Mouse (Mus musculus) liver, postnatal 0 days (tissue): ENCODE measurements around the gene Ppp4r3a. TPM values are rescaled to one million over a fixed set of nuclear protein-coding genes. Genes with fewer than 3 reads are reported as not detected.

Experiments
- ATAC-seq: fragments of 200-750 bp; cut with Nextera tagmentation; 2 replicates; pipeline ENCODE4 v1.8.0; 2017; ENCODE audit warnings: mild to moderate bottlenecking, moderate library complexity
- DNase-seq: peaks from one replicate; pipeline ENCODE4 v3.0.0-alpha.2; 2016
- H3K27ac ChIP-seq: fragments of 300-500 bp; sonication (generic); 2 replicates; pipeline ENCODE4 v1.5.1; 2014; ENCODE audit warnings: antibody characterized with exemption, moderate library complexity, mild to moderate bottlenecking, low read depth
- H3K27me3 ChIP-seq: fragments of 300-500 bp; sonication (generic); 2 replicates; pipeline ENCODE4 v1.6.1; 2014; ENCODE audit warnings: low read length, control low read depth, mixed read lengths; ENCODE audit not compliant: insufficient read depth
- H3K36me3 ChIP-seq: fragments of 300-500 bp; sonication (generic); replicated peaks from 2 replicates; pipeline ENCODE4 v1.6.1; 2014; ENCODE audit warnings: mild to moderate bottlenecking, control low read depth, low read length, moderate library complexity, mixed read lengths; ENCODE audit not compliant: insufficient read depth
- H3K4me1 ChIP-seq: fragments of 300-500 bp; sonication (generic); 2 replicates; pipeline ENCODE4 v1.6.1; 2014; ENCODE audit warnings: antibody characterized with exemption, mild to moderate bottlenecking, control low read depth; ENCODE audit not compliant: insufficient read depth
- H3K4me2 ChIP-seq: fragments of 300-500 bp; sonication (generic); 2 replicates; pipeline ENCODE4 v1.6.1; 2014; ENCODE audit warnings: low read depth, mild to moderate bottlenecking, low read length, moderate library complexity, mixed read lengths
- H3K4me3 ChIP-seq: fragments of 300-500 bp; sonication (generic); 2 replicates; pipeline ENCODE4 v1.5.1; 2014; ENCODE audit warnings: low read depth, low read length
- H3K9ac ChIP-seq: fragments of 300-500 bp; sonication (generic); replicated peaks from 2 replicates; pipeline ENCODE4 v1.6.1; 2014; ENCODE audit warnings: mild to moderate bottlenecking, moderate library complexity
- H3K9me3 ChIP-seq: fragments of 300-500 bp; sonication (generic); 2 replicates; pipeline ENCODE4 v1.6.1; 2016; ENCODE audit warnings: mild to moderate bottlenecking, control low read depth, low read length, mixed read lengths
- CTCF ChIP-seq: sonication (generic); IDR thresholded peaks from 2 replicates; pipeline ENCODE4 v1.5.1; 2016; ENCODE audit warnings: antibody characterized with exemption, low read depth
- EP300 ChIP-seq: IDR thresholded peaks from 2 replicates; pipeline ENCODE4 v1.6.1; 2016; ENCODE audit warnings: antibody characterized with exemption, low read depth, mild to moderate bottlenecking
- WGBS: fragments of 180-500 bp; shearing (Covaris S2); extraction: QIAGEN DNeasy Blood & Tissue Kit; methylation state at CpG from one replicate; pipeline ENCODE4 v1.1.7; 2014; ENCODE audit not compliant: insufficient replicate concordance; 5-methylcytosine and 5-hydroxymethylcytosine counted together
- polyA plus RNA-seq: library from polyadenylated mRNA; unstranded; fragments of >200 nt; fragmentation: Nextera tagmentation; extraction: Ambion mirVana; gene quantifications from 2 replicates; pipeline ENCODE4 v1.2.1, GENCODE M21; 2015

Gene Ppp4r3a
- polyA plus RNA-seq, 1 experiment from 2014 or later: 14.1 TPM

GRCm38 (mm10) chr12:101010148-101010920 is 73.2 kb downstream of the Ppp4r3a start:
- 57% methylated on average over 10 of the region's 10 CpGs for WGBS
- Histone ChIP-seq H3K4me3 (no peak overlapping the region), H3K4me1 (peaks cover 60% of the 10 kb centered on the region), H3K36me3 (no peaks in the 10 kb centered on the region), H3K27ac (no peak overlapping the region), H3K4me2 (0 out of 2 replicates have a peak overlapping the region, but pooled peaks have one; percentile 18), H3K9ac (no peak overlapping the region), H3K9me3 (no peaks in the 10 kb centered on the region), H3K27me3 (no peaks in the 10 kb centered on the region)
- TF ChIP-seq CTCF (no peak), EP300 (no peak)
- DNase-seq (no peak), ATAC-seq (no peak)

GRCm38 (mm10) chr12:101009225-101009624 is 74.3 kb downstream of the Ppp4r3a start:
- Histone ChIP-seq H3K4me2 (no peak overlapping the region), H3K9ac (no peak overlapping the region), H3K27me3 (no peaks in the 10 kb centered on the region), H3K9me3 (no peaks in the 10 kb centered on the region), H3K36me3 (no peaks in the 10 kb centered on the region), H3K4me1 (peaks cover 49% of the 10 kb centered on the region), H3K27ac (no peak overlapping the region), H3K4me3 (no peak overlapping the region)
- 60% methylated on average over 4 of the region's 4 CpGs for WGBS
- DNase-seq: no peak
- no peak for ATAC-seq
- TF ChIP-seq EP300: no peak
- no peak for TF ChIP-seq CTCF

- H3K4me3 ChIP-seq: no peak overlapping the region
- ATAC-seq: no peak
- H3K9ac ChIP-seq: no peak overlapping the region
- H3K27me3 ChIP-seq: no peaks in the 10 kb centered on the region
- no peak overlapping the region for H3K27ac ChIP-seq
- TF ChIP-seq EP300 (no peak), CTCF (no peak)
- H3K4me1 ChIP-seq: peaks cover 44% of the 10 kb centered on the region
- DNase-seq: no peak
- H3K36me3 ChIP-seq: no peaks in the 10 kb centered on the region
- H3K4me2 ChIP-seq: no peak overlapping the region
- H3K9me3 ChIP-seq: no peaks in the 10 kb centered on the region
- 61% methylated on average over 4 of the region's 4 CpGs for WGBS
These were observed 74.9 kb downstream of the Ppp4r3a start for GRCm38 (mm10) chr12:101008648-101009047.

- no peaks in the 10 kb centered on the region for H3K9me3 ChIP-seq
- H3K9ac ChIP-seq: no peak overlapping the region
- WGBS: 67% methylated on average over 10 of the region's 10 CpGs
- peaks cover 41% of the 10 kb centered on the region for H3K4me1 ChIP-seq
- ATAC-seq: no peak
- H3K27ac ChIP-seq: peak overlapping the region; percentile 19; the same call in 1 of the 2 replicates
- no peak overlapping the region for H3K4me2 ChIP-seq
- TF ChIP-seq EP300 (no peak), CTCF (no peak)
- no peak overlapping the region for H3K4me3 ChIP-seq
- no peaks in the 10 kb centered on the region for H3K27me3 ChIP-seq
- no peak for DNase-seq
- H3K36me3 ChIP-seq: no peaks in the 10 kb centered on the region
These were observed 75.5 kb downstream of the Ppp4r3a start for GRCm38 (mm10) chr12:101007968-101008481.

- TF ChIP-seq CTCF (no peak), EP300 (no peak)
- DNase-seq: no peak
- Histone ChIP-seq H3K4me3 (no peak overlapping the region), H3K9me3 (no peaks in the 10 kb centered on the region), H3K4me2 (no peak overlapping the region), H3K9ac (no peak overlapping the region), H3K27me3 (no peaks in the 10 kb centered on the region), H3K36me3 (no peaks in the 10 kb centered on the region), H3K4me1 (peaks cover 36% of the 10 kb centered on the region), H3K27ac (no peak overlapping the region)
- 38% methylated on average over 9 of the region's 9 CpGs for WGBS
- ATAC-seq: no peak
These were observed 76.1 kb downstream of the Ppp4r3a start for GRCm38 (mm10) chr12:101007427-101007826.

- no peak overlapping the region for H3K9ac ChIP-seq
- H3K4me2 ChIP-seq: no peak overlapping the region
- no peaks in the 10 kb centered on the region for H3K9me3 ChIP-seq
- H3K27ac ChIP-seq: no peak overlapping the region
- H3K27me3 ChIP-seq: no peaks in the 10 kb centered on the region
- H3K4me1 ChIP-seq: peaks cover 33% of the 10 kb centered on the region
- WGBS: 83% methylated on average over 12 of the region's 12 CpGs
- H3K4me3 ChIP-seq: no peak overlapping the region
- TF ChIP-seq CTCF (no peak), EP300 (no peak)
- no peak for ATAC-seq
- H3K36me3 ChIP-seq: no peaks in the 10 kb centered on the region
- DNase-seq: no peak
These were observed 77.7 kb downstream of the Ppp4r3a start for GRCm38 (mm10) chr12:101005665-101006420.
